Mouse (Mus musculus) midbrain, postnatal 0 days (tissue): ENCODE results near the gene Acer3. TPM values are rescaled to one million over a fixed set of nuclear protein-coding genes. Genes with fewer than 3 reads are reported as not detected.

Source experiments
- ATAC-seq: fragments of 200-750 bp; cut with Nextera tagmentation; 2 replicates; pipeline ENCODE4 v1.8.0; 2017; ENCODE audit warnings: moderate number of reproducible peaks, mild to moderate bottlenecking, moderate TSS enrichment, moderate library complexity; ENCODE audit not compliant: low FRiP score
- DNase-seq: peaks from one replicate; pipeline ENCODE4 v3.0.0-alpha.2; 2015; ENCODE audit warnings: low spot score
- H3K27ac ChIP-seq: fragments of 300-500 bp; sonication (generic); 2 replicates; pipeline ENCODE4 v1.5.1; 2014; ENCODE audit warnings: low read depth, mild to moderate bottlenecking, low read length, mixed read lengths
- H3K27me3 ChIP-seq: fragments of 300-500 bp; sonication (generic); 2 replicates; pipeline ENCODE4 v1.6.1; 2014; ENCODE audit warnings: low read length, control low read depth, mixed read lengths; ENCODE audit not compliant: insufficient read depth
- H3K36me3 ChIP-seq: fragments of 300-500 bp; sonication (generic); 2 replicates; pipeline ENCODE4 v1.6.1; 2014; ENCODE audit warnings: low read length, control low read depth, mixed read lengths; ENCODE audit not compliant: insufficient read depth
- H3K4me1 ChIP-seq: fragments of 300-500 bp; sonication (generic); 2 replicates; pipeline ENCODE4 v1.6.1; 2014; ENCODE audit warnings: mild to moderate bottlenecking, control low read depth, antibody characterized with exemption, low read length, mixed read lengths; ENCODE audit not compliant: insufficient read depth
- H3K4me2 ChIP-seq: fragments of 300-500 bp; sonication (generic); 2 replicates; pipeline ENCODE4 v1.6.1; 2014; ENCODE audit warnings: low read depth, mild to moderate bottlenecking, low read length, mixed read lengths; ENCODE audit not compliant: poor library complexity, severe bottlenecking
- H3K4me3 ChIP-seq: fragments of 300-500 bp; sonication (generic); 2 replicates; pipeline ENCODE4 v1.5.1; 2014; ENCODE audit warnings: low read depth, mild to moderate bottlenecking, low read length, moderate library complexity
- H3K9ac ChIP-seq: fragments of 300-500 bp; sonication (generic); replicated peaks from 2 replicates; pipeline ENCODE4 v1.6.1; 2014; ENCODE audit warnings: mild to moderate bottlenecking, low read length, moderate library complexity, mixed read lengths; ENCODE audit not compliant: poor library complexity, severe bottlenecking
- H3K9me3 ChIP-seq: fragments of 300-500 bp; sonication (generic); 2 replicates; pipeline ENCODE4 v1.6.1; 2016; ENCODE audit warnings: low read length, control low read depth
- CTCF ChIP-seq: IDR thresholded peaks from 2 replicates; pipeline ENCODE4 v1.5.1; 2016; ENCODE audit warnings: antibody characterized with exemption, mild to moderate bottlenecking
- WGBS: fragments of 180-500 bp; shearing (Covaris S2); extraction: QIAGEN DNeasy Blood & Tissue Kit; methylation state at CpG from one replicate; pipeline ENCODE4 v1.1.7; 2014; 5-methylcytosine and 5-hydroxymethylcytosine counted together
- polyA plus RNA-seq: library from polyadenylated mRNA; unstranded; fragments of >200 nt; fragmentation: Nextera tagmentation; extraction: Ambion mirVana; gene quantifications from 2 replicates; pipeline ENCODE4 v1.2.1, GENCODE M21; 2015
- total RNA-seq: library from RNA; depleted of rRNA; stranded (reverse); fragments of >200 nt; gene quantifications from 2 replicates; pipeline ENCODE4 v1.2.3, GENCODE M21; 2014

Acer3 gene
- total and polyA plus RNA-seq, 2 experiments from 2014 or later: 12.0 to 19.8 TPM

- Histone ChIP-seq H3K4me1 (peaks cover 21% of the 10 kb centered on the region), H3K36me3 (no peaks in the 10 kb centered on the region), H3K4me2 (no peak overlapping the region), H3K27ac (no peak overlapping the region), H3K4me3 (no peak overlapping the region), H3K27me3 (no peaks in the 10 kb centered on the region), H3K9me3 (no peaks in the 10 kb centered on the region), H3K9ac (no peak overlapping the region)
- DNase-seq (no peak), ATAC-seq (no peak)
- 50% methylated on average over 1 of the region's 1 CpGs for WGBS
- TF ChIP-seq CTCF: no peak
Measured at GRCm38 (mm10) chr7:98358016-98358415, 37.0 kb upstream of the Acer3 start.

GRCm38 (mm10) chr7:98357324-98357723 lies 36.3 kb upstream of the Acer3 start:
- Histone ChIP-seq H3K27ac (no peak overlapping the region), H3K27me3 (no peaks in the 10 kb centered on the region), H3K4me3 (no peak overlapping the region), H3K36me3 (peaks cover 4% of the 10 kb centered on the region), H3K9me3 (no peaks in the 10 kb centered on the region), H3K4me1 (peaks cover 21% of the 10 kb centered on the region), H3K4me2 (no peak overlapping the region), H3K9ac (no peak overlapping the region)
- ATAC-seq: no peak
- no peak for TF ChIP-seq CTCF
- WGBS: 86% methylated on average over 5 of the region's 5 CpGs
- DNase-seq: no peak

- Histone ChIP-seq H3K4me3 (no peak overlapping the region), H3K27ac (no peak overlapping the region), H3K9me3 (no peaks in the 10 kb centered on the region), H3K9ac (no peak overlapping the region), H3K27me3 (no peaks in the 10 kb centered on the region), H3K36me3 (peaks cover 20% of the 10 kb centered on the region), H3K4me2 (no peak overlapping the region), H3K4me1 (peaks cover 19% of the 10 kb centered on the region)
- ATAC-seq: no peak
- TF ChIP-seq CTCF: no peak
- DNase-seq: no peak
- 44% methylated on average over 4 of the region's 4 CpGs for WGBS
Measured at GRCm38 (mm10) chr7:98354921-98355310, 33.9 kb upstream of the Acer3 start.

GRCm38 (mm10) chr7:98354160-98354920 lies 33.3 kb upstream of the Acer3 start:
- Histone ChIP-seq H3K4me1 (peaks cover 15% of the 10 kb centered on the region), H3K9ac (no peak overlapping the region), H3K27ac (no peak overlapping the region), H3K36me3 (peaks cover 22% of the 10 kb centered on the region), H3K27me3 (no peaks in the 10 kb centered on the region), H3K4me3 (no peak overlapping the region), H3K4me2 (no peak overlapping the region), H3K9me3 (no peaks in the 10 kb centered on the region)
- ATAC-seq: no peak
- no peak for TF ChIP-seq CTCF
- WGBS: 30% methylated on average over 12 of the region's 12 CpGs
- DNase-seq: no peak

- peaks cover 9% of the 10 kb centered on the region; the same call in 1 of the 2 replicates for H3K4me1 ChIP-seq
- ATAC-seq (no peak), DNase-seq (no peak)
- no peak overlapping the region for H3K27ac ChIP-seq
- H3K27me3 ChIP-seq: no peaks in the 10 kb centered on the region
- no peak overlapping the region for H3K4me3 ChIP-seq
- no peak overlapping the region for H3K4me2 ChIP-seq
- H3K9ac ChIP-seq: no peak overlapping the region
- TF ChIP-seq CTCF: no peak
- H3K9me3 ChIP-seq: no peaks in the 10 kb centered on the region
- peaks cover 22% of the 10 kb centered on the region for H3K36me3 ChIP-seq
- 89% methylated on average over 5 of the region's 5 CpGs for WGBS
Measured at GRCm38 (mm10) chr7:98353616-98354015, 32.6 kb upstream of the Acer3 start.

- Histone ChIP-seq H3K4me3 (no peak overlapping the region), H3K27me3 (no peaks in the 10 kb centered on the region), H3K9me3 (no peaks in the 10 kb centered on the region), H3K9ac (no peak overlapping the region), H3K27ac (no peak overlapping the region), H3K36me3 (peaks cover 22% of the 10 kb centered on the region), H3K4me2 (no peak overlapping the region), H3K4me1 (peaks cover 7% of the 10 kb centered on the region; the same call in 1 of the 2 replicates)
- DNase-seq: no peak
- WGBS: 87% methylated on average over 3 of the region's 3 CpGs
- ATAC-seq: no peak
- no peak for TF ChIP-seq CTCF
Measured at GRCm38 (mm10) chr7:98351523-98351922, 30.5 kb upstream of the Acer3 start.
